Mouse (Mus musculus) ovary, postnatal 10 days (tissue): ENCODE results near the gene Gm10642.

Experiments
- DNase-seq: peaks from one replicate; pipeline ENCODE4 v3.0.0; 2022; ENCODE audit warnings: low spot score

Gm10642 gene

DNA sequence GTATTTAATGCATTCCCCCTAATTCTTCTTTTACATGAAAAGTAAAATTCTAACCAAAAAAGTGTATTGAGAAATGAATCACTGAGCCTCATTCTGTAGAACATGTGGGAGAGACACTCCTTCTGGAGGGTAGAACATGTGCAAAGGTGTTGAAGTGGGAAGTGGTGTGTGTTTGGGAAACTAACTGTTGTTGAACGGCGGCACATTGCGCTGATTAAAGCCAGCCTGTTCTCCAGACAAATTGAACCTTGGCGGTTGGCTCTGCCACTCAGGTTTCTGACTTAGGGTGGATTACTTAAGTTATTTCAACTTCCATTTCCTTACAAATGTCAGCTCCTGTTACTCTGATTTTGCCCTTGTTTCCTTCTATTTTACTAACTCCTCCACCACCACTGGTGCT is 17.6 kb downstream of the Gm10642 start:
- no peak for DNase-seq

DNA sequence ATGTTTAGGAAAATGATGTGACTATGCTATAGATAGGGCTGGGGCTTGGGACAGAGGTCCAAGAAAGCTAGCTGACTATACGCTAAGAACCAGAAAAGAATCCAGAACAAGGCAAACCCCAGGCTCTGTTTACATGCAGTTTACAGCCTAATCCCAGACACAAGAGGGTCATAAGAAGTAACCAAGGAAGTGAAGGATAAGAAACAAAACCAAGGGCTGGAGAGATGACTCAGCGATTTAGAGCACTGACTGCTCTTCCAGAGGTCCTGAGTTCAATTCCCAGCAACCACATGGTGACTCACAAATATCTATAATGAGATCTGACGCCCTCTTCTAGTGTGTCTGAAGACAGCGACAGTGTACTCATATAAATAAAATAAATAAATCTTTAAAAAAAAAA is 19.1 kb downstream of the Gm10642 start:
- no peak for DNase-seq

DNA sequence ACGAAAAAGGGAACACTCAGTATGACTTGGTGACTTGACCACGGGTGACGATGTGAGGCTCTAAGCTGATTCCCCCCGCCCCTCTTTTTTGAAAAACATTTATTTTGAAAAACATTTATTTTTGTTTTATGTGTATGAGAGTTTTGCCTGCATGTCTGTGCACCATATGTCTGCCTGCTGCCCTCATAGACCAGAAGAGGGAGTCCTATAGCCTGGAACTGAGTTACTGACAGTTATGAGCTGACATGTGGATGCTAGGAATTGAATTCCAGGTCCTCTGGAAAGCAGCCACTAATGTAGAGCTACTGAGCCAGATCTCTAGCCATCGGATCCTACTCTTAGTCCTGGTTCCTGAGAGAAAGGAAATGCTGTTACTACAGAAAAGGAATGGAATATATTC is 19.9 kb downstream of the Gm10642 start:
- DNase-seq = no peak

DNA sequence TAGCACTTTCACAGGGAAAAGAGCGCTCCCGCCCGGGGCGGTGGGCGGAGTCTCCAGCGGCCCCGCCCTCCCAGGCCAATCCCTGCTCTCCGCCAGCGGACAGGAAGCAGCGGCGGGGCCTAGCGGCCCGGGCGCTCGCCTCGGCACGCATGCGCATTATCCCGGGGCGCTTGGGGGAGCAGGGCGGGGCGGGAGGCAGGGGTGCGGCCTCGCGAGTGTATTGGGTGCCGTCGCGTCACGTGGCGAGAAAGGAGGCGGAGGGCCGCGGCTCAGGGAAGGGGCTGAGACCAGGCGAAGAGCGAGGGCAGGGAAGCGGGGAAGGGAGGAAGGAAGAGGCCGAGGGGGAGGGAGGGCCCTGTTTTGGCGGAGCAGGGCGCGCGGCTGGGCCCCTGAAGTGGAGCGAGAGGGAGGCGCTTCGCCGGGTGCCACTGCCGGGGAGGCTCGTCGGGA is 22.7 kb downstream of the Gm10642 start, which contains the start of gene Adam10:
Gene Adam10 (plus strand): TSS at position 316 of the 450 bp plus-strand sequence.
- peak; percentile 97 for DNase-seq

DNA sequence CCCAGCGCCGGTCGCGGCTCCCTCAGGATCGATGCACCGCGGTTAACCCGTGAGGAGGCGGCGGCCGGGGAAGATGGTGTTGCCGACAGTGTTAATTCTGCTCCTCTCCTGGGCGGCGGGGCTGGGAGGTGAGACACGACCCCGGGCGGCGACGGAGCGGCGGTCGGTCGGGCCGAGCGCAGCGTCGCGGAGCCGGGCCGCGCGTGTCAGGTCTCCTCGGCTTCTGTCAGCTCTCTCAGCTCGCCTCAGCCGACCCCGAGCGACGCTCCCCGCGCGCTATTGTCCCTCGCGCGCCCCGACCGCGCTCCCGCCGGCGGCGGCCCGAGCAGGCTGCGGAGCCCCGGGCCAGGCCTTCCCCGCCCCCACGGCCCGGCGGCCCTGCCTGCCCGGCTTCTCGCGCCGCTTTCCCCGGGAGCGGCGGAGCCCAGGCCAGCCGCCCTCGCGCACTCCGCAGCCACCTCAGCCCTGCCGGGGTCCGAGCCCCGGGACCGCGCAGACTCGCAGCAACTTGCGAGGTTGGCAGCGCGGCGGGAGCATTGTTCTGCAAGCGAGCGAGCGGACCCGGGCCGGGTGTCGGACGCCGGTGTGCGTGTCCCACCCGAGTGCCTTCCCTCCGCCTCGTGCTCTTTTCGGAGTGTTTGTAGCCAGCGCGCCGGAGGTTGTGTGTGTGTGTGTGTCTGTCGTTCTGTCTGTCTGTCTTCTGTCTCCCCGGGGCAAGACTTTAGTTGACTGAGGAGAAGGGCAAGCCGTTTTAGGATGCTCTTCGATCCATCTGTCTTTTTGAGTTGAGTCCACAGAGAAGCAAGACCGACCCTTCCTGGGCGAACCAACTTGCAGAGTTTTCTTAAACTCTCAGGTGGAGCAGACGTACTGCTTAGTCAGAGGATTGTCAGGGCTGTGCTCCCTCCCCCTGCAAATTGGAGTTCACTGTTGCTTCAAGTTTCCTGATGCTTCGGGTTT is 23.4 kb downstream of the Gm10642 start:
- peak; percentile 29 for DNase-seq

DNA sequence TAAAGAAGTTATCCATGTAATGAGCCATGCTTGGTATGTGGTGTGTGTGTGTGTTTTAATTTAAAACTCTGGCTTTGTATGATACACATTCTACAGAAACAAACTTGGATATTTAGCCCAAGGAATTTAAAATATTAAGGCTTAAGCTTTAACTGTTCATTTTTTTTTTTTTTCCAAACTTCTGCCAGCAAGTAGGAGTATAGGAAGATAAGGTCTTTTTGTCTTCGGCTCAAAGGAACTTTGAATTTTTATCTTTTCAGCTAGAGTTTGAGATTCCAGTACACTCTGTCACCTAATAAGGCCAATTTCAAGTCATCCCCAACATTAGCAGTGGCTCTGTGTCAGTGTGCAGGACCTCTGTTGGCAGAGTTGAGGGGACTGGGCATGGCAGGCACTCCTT is 26.2 kb downstream of the Gm10642 start:
- no peak for DNase-seq

DNA sequence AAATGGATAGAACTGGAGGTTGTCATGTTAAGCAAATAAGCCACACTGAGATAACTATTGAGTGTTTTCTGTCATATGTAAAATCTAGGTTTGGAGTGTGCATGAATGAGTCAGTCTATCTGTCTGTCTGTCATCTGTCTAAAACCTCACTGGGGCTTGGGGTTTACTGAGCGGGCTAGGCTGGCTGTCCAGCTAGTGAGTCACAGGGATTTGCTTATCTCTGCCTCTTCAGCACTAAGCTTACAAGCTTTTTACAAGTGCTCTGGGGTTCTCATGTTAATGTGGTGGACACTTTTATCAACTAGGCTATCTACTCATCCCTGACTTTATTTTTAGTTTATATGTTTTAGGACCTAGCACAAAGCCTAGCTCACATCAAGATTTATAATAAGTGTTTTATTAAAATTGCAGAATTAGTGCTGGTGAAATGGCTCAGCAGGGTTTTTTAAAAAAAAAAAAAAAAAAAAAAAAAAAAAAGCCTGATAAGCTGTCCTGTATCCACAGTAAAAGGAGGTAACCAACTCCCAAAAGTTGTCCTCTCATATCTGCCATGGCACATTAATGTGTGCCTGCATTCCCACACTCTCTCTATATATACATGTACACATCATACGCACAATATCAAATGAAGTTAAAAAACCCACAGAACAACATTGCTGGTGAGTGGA is 32.4 kb downstream of the Gm10642 start:
- DNase-seq = no peak

DNA sequence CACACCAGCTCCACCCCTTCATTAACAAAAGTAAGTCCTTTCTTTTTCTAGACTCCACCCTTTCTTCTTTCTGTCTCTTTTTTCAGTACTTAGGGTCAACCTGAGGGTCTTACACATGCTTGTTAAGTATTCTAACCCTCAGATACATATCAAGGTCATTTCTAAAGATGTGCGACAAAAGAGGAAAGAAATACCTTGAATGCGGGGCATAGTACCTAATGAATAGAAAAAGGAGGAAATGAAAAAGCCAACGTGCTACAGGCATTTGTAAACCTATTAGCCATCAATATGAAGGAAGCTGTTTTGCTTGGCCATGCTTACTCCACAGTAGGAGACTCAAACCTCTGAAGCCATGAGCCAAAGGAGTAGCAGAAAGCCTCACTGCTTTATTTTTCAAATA is 33.9 kb downstream of the Gm10642 start:
- DNase-seq = no peak

DNA sequence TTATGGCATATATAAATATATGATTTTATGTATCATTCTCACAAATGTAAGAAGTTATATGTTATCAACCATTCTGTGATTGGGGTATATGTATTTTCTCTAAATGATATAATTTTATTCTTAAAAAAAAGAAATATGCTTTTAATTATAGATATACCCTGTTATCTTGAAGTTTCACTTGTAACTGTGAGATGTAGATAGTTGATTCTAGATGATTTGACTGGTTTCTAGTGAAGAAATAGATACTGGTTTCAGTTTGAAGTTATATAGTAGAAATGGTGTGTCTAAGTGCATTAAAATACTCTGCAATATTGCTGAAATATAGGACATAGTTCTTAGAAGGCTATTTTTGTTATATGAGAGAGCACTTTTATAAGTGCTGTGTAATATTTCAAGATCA is 34.5 kb downstream of the Gm10642 start:
- DNase-seq = no peak

DNA sequence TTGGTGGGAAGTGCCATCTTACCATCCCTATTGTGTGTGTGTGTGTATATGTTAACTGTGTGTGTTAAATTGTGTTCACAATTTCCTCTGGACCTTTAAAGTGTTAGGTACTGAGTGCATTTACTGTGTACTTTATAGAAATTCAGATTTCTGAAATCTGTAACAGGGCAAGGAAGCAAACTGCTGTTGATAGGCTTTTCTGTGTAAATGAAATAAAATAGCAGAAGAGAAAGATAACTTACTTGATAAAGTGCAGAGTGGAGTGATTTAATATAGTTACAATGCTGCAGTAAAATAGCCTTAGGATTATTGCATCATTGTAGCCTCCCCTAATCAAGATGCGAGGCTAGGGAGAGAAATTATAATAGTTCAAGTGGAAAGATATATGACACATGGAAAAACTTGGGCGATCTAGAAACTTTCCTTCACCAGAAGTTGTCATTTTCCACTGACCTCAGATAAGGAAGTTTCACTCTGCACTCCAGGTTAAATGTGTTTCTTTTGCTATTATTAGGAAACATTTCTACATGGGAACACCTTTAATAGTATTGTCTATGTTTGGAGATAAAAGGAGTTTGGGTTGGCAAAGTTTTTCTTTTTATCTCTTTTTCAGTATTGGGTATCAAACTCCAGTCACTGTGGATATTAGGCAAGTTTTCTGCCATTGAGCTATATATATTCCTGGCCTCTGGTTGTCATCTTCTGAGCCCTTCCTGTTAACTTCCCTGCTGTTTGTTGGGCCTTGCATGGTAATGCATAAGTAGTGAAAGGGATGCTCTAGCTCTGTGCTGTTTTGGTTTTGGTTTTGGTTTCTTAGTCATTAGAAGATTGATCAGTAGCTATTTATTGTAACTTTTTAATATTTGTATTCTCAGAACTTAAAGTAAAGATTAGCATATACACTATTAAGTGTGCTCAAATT is 36.0 kb downstream of the Gm10642 start:
- DNase-seq = no peak

DNA sequence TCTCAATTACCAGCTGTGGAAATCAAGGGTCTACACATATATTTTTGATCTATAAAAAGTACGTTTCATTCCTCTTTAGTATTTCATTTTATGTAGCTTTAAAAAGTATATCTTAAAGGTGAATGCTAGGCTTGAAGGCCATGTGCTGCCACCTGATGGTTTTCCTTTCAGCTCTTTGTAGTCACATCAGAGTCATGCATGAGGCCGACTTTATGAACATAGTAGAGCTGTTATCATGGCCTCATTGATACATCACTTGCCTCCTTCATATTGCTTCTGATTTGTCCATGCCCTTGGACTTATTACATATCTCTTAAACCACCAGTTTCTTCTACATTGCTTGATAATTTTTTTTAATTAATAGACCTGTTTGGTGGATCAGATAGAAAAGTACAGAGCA is 39.7 kb downstream of the Gm10642 start:
- DNase-seq = no peak

DNA sequence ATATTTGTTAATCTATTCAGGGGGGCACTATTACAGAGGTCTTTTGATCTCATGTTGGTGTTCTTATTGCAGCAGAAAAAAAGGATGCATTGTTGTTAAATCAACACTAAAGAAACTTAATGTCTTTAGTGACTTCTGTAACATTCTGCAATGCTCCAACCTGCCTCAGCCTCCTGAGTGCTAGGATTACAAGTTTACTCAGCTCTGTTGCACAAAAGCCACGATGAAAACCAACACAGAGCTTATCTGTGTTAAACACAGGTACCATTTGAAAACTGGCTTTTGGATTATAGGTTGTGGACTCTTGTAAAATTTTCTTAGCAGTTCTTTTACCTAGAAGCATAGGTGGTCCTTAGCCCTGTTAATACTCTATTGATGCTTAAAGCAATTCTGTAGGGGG is 42.0 kb downstream of the Gm10642 start:
- DNase-seq = no peak

DNA sequence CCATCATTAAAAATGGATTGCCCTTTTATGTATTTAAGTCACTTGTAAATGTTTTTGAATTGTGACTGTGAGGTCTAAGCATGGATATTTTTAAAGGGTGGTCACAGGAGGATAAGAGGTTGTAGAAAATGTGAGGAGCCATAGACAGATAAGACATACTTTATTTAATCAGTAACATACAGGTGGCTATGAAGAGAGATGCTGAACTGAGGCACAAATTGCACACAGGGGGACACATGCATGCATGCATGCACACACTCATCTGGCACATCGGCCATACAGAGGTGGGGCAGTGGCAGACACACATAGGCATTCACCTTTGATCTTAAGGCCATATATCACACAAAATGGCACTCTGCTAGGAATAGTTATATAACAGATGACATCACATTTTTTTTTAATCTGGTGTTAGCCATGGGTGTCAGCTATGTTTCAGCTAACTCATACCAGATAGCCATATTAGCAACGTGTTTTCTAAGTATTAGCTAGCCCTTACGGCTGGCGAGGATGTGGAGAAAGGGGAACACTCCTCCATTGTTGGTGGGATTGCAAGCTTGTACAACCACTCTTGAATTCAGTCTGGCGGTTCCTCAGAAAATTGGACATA is 47.6 kb downstream of the Gm10642 start:
- DNase-seq = no peak

DNA sequence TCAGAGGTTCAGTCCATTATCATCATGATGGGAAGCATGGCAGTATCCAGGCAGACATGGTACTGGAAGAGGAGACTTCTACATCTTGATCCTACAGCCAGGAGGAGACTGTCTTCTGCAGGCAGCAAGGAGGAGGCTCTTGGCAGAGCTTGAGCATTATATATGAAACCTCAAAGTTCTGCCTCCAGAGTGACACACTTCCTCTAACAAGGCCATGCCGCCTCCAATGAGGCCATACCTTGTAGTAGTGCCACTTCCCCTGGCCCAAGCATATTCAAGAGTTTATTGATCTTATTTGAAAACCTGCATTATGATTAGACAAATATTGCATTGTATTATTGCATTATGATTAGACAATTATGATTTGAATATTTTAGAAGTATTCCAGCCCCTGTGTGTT is 50.4 kb downstream of the Gm10642 start:
- no peak for DNase-seq
